Mouse (Mus musculus) MEL (cell line): Measurements from ENCODE around the gene Esrrb.

Experiments
- BHLHE40 ChIP-seq: IDR thresholded peaks from 2 replicates; pipeline ENCODE4 v1.6.1; 2012; ENCODE audit warnings: low read depth, mild to moderate bottlenecking, inconsistent platforms, low read length, improper control_type of control experiment, borderline replicate concordance
- E2F4 ChIP-seq: IDR thresholded peaks from 2 replicates; pipeline ENCODE4 v1.6.1; 2011; ENCODE audit warnings: low read depth, low read length, improper control_type of control experiment, borderline replicate concordance
- MAFK ChIP-seq: IDR thresholded peaks from 2 replicates; pipeline ENCODE4 v1.6.1; 2011; ENCODE audit warnings: low read depth, mild to moderate bottlenecking, low read length, improper control_type of control experiment, borderline replicate concordance
- MYB ChIP-seq: IDR thresholded peaks from 2 replicates; pipeline ENCODE4 v1.6.1; 2011; ENCODE audit warnings: mild to moderate bottlenecking, low read depth, low read length, improper control_type of control experiment
- NRF1 ChIP-seq: IDR thresholded peaks from 2 replicates; pipeline ENCODE4 v1.6.1; 2014; ENCODE audit warnings: low read depth, mild to moderate bottlenecking, inconsistent platforms, low read length, improper control_type of control experiment, moderate library complexity; ENCODE audit not compliant: poor library complexity, insufficient read depth, severe bottlenecking
- USF1 ChIP-seq: IDR thresholded peaks from 2 replicates; pipeline ENCODE4 v1.6.1; 2014; ENCODE audit warnings: low read depth, mild to moderate bottlenecking, inconsistent platforms, low read length, improper control_type of control experiment, moderate library complexity
- ZC3H11A ChIP-seq: IDR thresholded peaks from 2 replicates; pipeline ENCODE4 v1.6.1; 2012; ENCODE audit warnings: low read depth, mild to moderate bottlenecking, inconsistent platforms, low read length, improper control_type of control experiment

DNA sequence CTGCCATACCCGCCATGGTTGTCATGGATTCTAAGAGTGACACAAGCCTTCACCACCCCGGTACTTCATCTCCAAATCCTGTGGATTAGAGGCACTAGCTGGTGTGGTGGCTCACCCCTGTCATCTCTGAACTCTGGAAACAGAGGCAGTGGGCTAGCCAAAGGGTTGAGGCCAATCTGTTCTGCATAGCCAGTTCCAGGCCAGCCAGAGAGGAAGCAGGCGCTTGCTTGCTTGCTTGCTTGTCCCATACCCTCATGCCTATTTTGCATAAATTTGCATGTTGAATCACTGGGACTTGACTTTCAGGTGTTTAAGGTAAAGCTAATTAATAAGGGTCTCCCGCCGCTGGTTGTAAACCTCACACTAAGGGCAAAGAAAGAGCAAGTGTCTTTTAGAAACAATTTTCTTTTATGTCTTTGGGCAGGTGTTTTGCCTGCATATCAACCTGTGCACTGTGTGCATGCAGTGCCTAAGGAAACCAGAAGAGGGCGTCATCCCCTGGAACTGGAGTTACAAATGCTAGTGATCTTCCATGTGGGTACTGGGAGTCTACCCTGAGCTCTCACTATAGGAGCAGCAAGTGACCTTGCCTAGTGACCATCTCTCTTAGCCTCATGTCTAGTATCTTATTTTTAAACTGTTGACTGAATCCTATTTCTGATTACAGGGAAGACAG is 147.5 kb downstream of the Esrrb start:
- TF ChIP-seq ZC3H11A (no peak), E2F4 (no peak), BHLHE40 (no peak), MAFK (no peak), USF1 (no peak), MYB (no peak), NRF1 (no peak)
